Mouse (Mus musculus) C2C12 (cell line): ENCODE results near the gene Ifit1bl1.

ENCODE experiments used
- CTCF ChIP-seq: IDR thresholded peaks from one replicate; pipeline ENCODE4 v1.5.1; 2011; ENCODE audit not compliant: control insufficient read depth, insufficient read depth, insufficient read length
- MAX ChIP-seq: IDR thresholded peaks from one replicate; pipeline ENCODE4 v1.6.1; 2011; ENCODE audit warnings: mild to moderate bottlenecking, control low read depth
- MYOG ChIP-seq: IDR thresholded peaks from one replicate; pipeline ENCODE4 v1.6.1; 2011; ENCODE audit not compliant: control insufficient read depth, insufficient read length; ENCODE audit errors: extremely low read depth

DNA sequence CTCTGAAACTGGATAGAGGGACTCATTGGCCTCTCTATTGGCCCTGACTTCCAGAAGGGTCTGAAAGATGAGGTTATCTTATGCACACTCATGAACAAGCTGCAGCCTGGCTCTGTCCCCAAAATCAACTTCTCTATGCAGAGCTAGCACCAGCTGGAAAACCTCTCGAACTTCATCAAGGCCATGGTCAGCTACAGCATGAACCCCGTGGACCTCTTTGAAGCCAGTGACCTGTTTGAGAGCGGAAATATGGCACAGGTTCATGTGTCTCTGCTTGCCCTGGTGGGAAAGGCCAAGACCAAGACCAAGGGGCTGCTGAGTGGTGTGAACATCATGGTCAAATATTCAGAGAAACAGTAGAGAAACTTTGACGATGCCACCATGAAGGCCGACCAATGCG, 22.0 kb upstream of the Ifit1bl1 start:
- no peak for TF ChIP-seq MAX
- no peak for TF ChIP-seq MYOG
- no peak for TF ChIP-seq CTCF
